Mouse (Mus musculus): Measurements from ENCODE around the gene Sec16a.
"Not testable (repeated sequence)": the region's sequence is repeated elsewhere in the genome, so short reads cannot be mapped to it uniquely, and the experiment has no call there.

The Sec16a gene

GRCm38 (mm10) chr2:26387713-26388112 lies 57.3 kb downstream of the Sec16a start:
- H3K36me3 ChIP-seq (ENCODE audit: insufficient read depth, low read length) = peaks cover 82% of the 10 kb centered on the region
- H3K27me3 ChIP-seq (ENCODE audit: insufficient read depth, low read length) = no peaks in the 10 kb centered on the region
- H3K4me1 ChIP-seq (replicated peaks; ENCODE audit: low read depth, low read length) = peaks cover 31% of the 10 kb centered on the region
- no peak for TF ChIP-seq CTCF (conservative IDR thresholded peaks at IDR 0.05; ENCODE audit: low read length)
- no peak for TF ChIP-seq POU5F1 (IDR thresholded peaks at IDR 0.05; ENCODE audit: borderline replicate concordance, low read length)
- no peak for TF ChIP-seq NANOG (IDR thresholded peaks at IDR 0.05; ENCODE audit: borderline replicate concordance, low read length)
- H3K4me3 ChIP-seq (replicated peaks; ENCODE audit: low read length) = peak overlapping the region; percentile 97
- no peaks in the 10 kb centered on the region for H3K9me3 ChIP-seq (ENCODE audit: low read length)

DNA sequence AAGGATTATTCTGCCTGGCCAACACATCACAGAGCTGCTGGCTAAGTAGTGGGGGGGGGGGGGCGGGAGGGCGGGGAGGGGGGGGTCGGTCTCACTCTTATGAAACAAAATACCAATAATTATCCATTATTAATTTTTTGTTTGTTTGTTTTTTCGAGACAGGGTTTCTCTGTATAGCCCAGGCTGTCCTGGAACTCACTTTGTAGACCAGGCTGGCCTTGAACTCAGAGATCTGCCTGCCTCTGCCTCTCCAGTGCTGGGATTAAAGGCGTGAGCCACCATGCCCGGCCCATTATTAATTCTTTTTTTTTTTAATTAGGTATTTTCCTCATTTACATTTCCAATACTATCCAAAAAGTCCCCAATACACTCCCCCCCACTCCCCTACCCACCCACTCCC lies 64.1 kb downstream of the Sec16a start:
- Histone ChIP-seq H3K4me3 (replicated peaks; ENCODE audit: low read length) (peak overlapping the region; percentile 99), H3K4me1 (replicated peaks; ENCODE audit: low read depth, low read length) (peaks cover 18% of the 10 kb centered on the region), H3K36me3 (ENCODE audit: insufficient read depth, low read length) (peaks cover 74% of the 10 kb centered on the region)
- H3K27me3 ChIP-seq (ENCODE audit: insufficient read depth, low read length); H3K9me3 ChIP-seq (ENCODE audit: low read length): not testable (repeated sequence)

DNA sequence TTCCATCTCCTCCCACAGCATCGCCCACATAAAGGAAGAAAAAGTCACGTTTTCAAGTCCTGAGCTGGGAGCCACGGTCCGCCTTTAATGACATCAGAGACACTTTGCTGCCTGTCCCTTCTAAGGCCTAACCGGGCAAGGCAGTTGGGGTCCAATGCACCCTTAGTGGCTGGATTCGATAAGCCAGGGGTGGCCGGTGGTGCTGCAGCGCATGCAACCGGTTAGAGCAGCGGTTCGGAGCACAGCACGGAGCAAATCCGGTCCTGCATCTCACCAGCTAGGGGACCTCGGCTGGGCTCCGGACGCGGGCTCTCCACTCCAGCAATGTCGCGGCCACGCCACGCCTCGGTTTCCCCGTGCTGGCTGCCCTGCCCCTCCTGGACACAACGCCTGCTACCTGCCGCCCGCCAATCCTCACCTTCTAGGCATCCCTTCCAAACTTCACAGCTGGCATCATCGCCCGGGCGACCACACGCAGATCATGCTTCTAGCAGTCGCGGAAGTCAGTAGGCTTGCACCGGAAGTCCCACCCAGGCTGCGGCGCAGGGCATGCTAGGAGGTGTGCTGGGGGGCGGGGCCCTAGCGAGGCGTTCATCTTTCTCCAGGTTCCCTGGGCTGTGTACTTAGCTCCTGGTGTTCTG lies 64.8 kb downstream of the Sec16a start, which contains the start of gene Snapc4:
TSS of gene Snapc4 (minus strand) at position 523 of the 641 bp plus-strand sequence.
- Histone ChIP-seq H3K4me1 (replicated peaks; ENCODE audit: low read depth, low read length) (peaks cover 18% of the 10 kb centered on the region), H3K36me3 (ENCODE audit: insufficient read depth, low read length) (peaks cover 74% of the 10 kb centered on the region), H3K9me3 (ENCODE audit: low read length) (no peaks in the 10 kb centered on the region), H3K4me3 (replicated peaks; ENCODE audit: low read length) (peak within 1 kb of the TSS; percentile 99), H3K27me3 (ENCODE audit: insufficient read depth, low read length) (no peaks in the 10 kb centered on the region)
- TF ChIP-seq POU5F1 (IDR thresholded peaks at IDR 0.05; ENCODE audit: borderline replicate concordance, low read length) (no peak), CTCF (conservative IDR thresholded peaks at IDR 0.05; ENCODE audit: low read length) (no peak), NANOG (IDR thresholded peaks at IDR 0.05; ENCODE audit: borderline replicate concordance, low read length) (no peak)

- Histone ChIP-seq H3K4me3 (replicated peaks; ENCODE audit: low read length) (no peak overlapping the region), H3K4me1 (replicated peaks; ENCODE audit: low read depth, low read length) (no peaks in the 10 kb centered on the region), H3K36me3 (ENCODE audit: insufficient read depth, low read length) (peaks cover 100% of the 10 kb centered on the region), H3K27me3 (ENCODE audit: insufficient read depth, low read length) (no peaks in the 10 kb centered on the region), H3K9me3 (ENCODE audit: low read length) (no peaks in the 10 kb centered on the region)
- TF ChIP-seq NANOG (IDR thresholded peaks at IDR 0.05; ENCODE audit: borderline replicate concordance, low read length) (no peak), CTCF (conservative IDR thresholded peaks at IDR 0.05; ENCODE audit: low read length) (no peak), POU5F1 (IDR thresholded peaks at IDR 0.05; ENCODE audit: borderline replicate concordance, low read length) (no peak)
Measured at GRCm38 (mm10) chr2:26372396-26372795, 72.6 kb downstream of the Sec16a start.

DNA sequence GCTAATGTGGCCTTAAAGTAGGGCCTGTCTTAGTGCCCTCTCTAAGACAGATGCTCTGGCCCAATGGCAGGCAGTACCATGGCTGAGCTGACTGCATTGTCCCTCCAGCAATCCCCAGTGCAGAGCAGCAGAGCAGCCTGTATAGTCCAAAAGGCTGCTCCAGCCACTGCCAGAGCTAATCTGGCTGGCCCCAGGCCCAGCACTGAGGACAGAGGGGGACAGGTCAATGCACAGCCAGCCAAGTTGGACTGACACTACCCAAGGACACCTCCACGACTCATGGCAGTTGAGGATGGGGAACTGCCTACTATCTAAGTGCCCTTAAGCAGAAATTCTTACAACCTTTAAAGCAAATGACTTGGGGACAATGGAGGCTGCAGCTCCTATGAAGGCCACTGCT lies 76.4 kb downstream of the Sec16a start:
- TF ChIP-seq POU5F1 (IDR thresholded peaks at IDR 0.05; ENCODE audit: borderline replicate concordance, low read length) (no peak), NANOG (IDR thresholded peaks at IDR 0.05; ENCODE audit: borderline replicate concordance, low read length) (no peak), CTCF (conservative IDR thresholded peaks at IDR 0.05; ENCODE audit: low read length) (no peak)
- no peak overlapping the region for H3K4me3 ChIP-seq (replicated peaks; ENCODE audit: low read length)

DNA sequence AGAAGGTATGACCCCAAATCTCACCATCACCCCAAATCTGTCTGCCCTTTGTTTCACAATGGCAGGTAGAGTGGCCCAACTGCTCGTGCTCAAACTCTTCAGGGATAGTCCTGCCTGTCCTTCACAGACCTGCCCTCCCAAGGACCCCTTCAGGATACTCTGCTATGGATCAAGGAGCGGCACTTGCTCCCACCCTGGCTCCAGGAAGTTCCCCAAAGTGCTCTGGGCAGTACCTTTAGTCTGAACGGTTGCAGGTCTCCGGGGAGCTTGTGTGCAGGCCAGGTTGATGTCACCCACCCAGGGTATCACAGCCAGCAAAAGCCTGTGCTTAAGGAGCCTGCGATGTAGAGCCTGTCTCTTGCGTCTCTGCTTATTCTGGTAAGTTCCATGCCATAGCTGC lies 77.1 kb downstream of the Sec16a start:
- H3K9me3 ChIP-seq (ENCODE audit: low read length) = no peaks in the 10 kb centered on the region
- H3K27me3 ChIP-seq (ENCODE audit: insufficient read depth, low read length) = no peaks in the 10 kb centered on the region
- no peak for TF ChIP-seq CTCF (conservative IDR thresholded peaks at IDR 0.05; ENCODE audit: low read length)
- no peak for TF ChIP-seq NANOG (IDR thresholded peaks at IDR 0.05; ENCODE audit: borderline replicate concordance, low read length)
- no peak for TF ChIP-seq POU5F1 (IDR thresholded peaks at IDR 0.05; ENCODE audit: borderline replicate concordance, low read length)
- peaks cover 100% of the 10 kb centered on the region for H3K36me3 ChIP-seq (ENCODE audit: insufficient read depth, low read length)
- H3K4me1 ChIP-seq (replicated peaks; ENCODE audit: low read depth, low read length) = 0 out of 2 replicates have a peak, but pooled peaks cover 4% of the 10 kb centered on the region
- H3K4me3 ChIP-seq (replicated peaks; ENCODE audit: low read length) = no peak overlapping the region

More for the DNA sequence above, 76.4 kb downstream of the Sec16a start:
- 0 out of 2 replicates have a peak, but pooled peaks cover 4% of the 10 kb centered on the region for H3K4me1 ChIP-seq (replicated peaks; ENCODE audit: low read depth, low read length)
- no peaks in the 10 kb centered on the region for H3K9me3 ChIP-seq (ENCODE audit: low read length)
- no peaks in the 10 kb centered on the region for H3K27me3 ChIP-seq (ENCODE audit: insufficient read depth, low read length)
- peaks cover 100% of the 10 kb centered on the region for H3K36me3 ChIP-seq (ENCODE audit: insufficient read depth, low read length)

- Histone ChIP-seq H3K27me3 (ENCODE audit: insufficient read depth, low read length) (no peaks in the 10 kb centered on the region), H3K4me3 (replicated peaks; ENCODE audit: low read length) (no peak overlapping the region), H3K4me1 (replicated peaks; ENCODE audit: low read depth, low read length) (peaks cover 14% of the 10 kb centered on the region; the same call in 1 of the 2 replicates), H3K36me3 (ENCODE audit: insufficient read depth, low read length) (peaks cover 87% of the 10 kb centered on the region), H3K9me3 (ENCODE audit: low read length) (no peaks in the 10 kb centered on the region)
- no peak for TF ChIP-seq CTCF (conservative IDR thresholded peaks at IDR 0.05; ENCODE audit: low read length)
- TF ChIP-seq NANOG (IDR thresholded peaks at IDR 0.05; ENCODE audit: borderline replicate concordance, low read length) = no peak
- TF ChIP-seq POU5F1 (IDR thresholded peaks at IDR 0.05; ENCODE audit: borderline replicate concordance, low read length) = no peak
Measured at GRCm38 (mm10) chr2:26364738-26365465, 80.1 kb downstream of the Sec16a start.

DNA sequence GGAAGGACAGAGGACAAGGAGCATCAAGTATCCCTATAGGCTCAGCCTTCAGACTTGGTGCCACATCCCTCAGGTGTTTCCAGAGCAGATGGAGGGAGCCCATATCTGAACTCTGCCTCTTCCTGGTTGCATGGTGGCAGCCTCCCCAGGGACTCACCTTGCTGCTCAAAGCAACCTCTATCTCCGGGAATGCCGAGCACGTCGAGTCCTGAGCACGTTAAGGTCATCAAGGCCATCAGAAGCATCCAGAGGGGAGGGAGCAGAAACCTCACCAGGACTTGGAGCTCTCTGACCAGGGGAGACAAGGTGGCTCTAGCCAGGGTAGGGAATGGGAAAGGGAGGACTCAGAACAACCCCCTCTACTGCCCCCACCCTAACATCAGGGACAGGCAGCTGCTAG lies 81.5 kb downstream of the Sec16a start:
- H3K9me3 ChIP-seq (ENCODE audit: low read length) = no peaks in the 10 kb centered on the region
- peaks cover 73% of the 10 kb centered on the region for H3K36me3 ChIP-seq (ENCODE audit: insufficient read depth, low read length)
- peaks cover 3% of the 10 kb centered on the region; the same call in 1 of the 2 replicates for H3K27me3 ChIP-seq (ENCODE audit: insufficient read depth, low read length)
- peaks cover 14% of the 10 kb centered on the region; the same call in 1 of the 2 replicates for H3K4me1 ChIP-seq (replicated peaks; ENCODE audit: low read depth, low read length)
- no peak overlapping the region for H3K4me3 ChIP-seq (replicated peaks; ENCODE audit: low read length)
- TF ChIP-seq POU5F1 (IDR thresholded peaks at IDR 0.05; ENCODE audit: borderline replicate concordance, low read length) = no peak
- TF ChIP-seq CTCF (conservative IDR thresholded peaks at IDR 0.05; ENCODE audit: low read length) = no peak
- TF ChIP-seq NANOG (IDR thresholded peaks at IDR 0.05; ENCODE audit: borderline replicate concordance, low read length) = no peak

Measured in E14TG2a.4 (cell line).